Mouse (Mus musculus) adrenal gland, adult (tissue): ENCODE data around the gene Ndufa13.
A peak's percentile ranks its signal among the peaks of the same experiment; 100 is the strongest.

Source experiments
- DNase-seq, 2 experiments: peaks; one replicate each; pipeline ENCODE4 v3.0.0; 2022 to 2023; ENCODE audit warnings: low spot score in 1 of 2; ENCODE audit not compliant: inconsistent age in 2 of 2

Ndufa13 gene

DNA sequence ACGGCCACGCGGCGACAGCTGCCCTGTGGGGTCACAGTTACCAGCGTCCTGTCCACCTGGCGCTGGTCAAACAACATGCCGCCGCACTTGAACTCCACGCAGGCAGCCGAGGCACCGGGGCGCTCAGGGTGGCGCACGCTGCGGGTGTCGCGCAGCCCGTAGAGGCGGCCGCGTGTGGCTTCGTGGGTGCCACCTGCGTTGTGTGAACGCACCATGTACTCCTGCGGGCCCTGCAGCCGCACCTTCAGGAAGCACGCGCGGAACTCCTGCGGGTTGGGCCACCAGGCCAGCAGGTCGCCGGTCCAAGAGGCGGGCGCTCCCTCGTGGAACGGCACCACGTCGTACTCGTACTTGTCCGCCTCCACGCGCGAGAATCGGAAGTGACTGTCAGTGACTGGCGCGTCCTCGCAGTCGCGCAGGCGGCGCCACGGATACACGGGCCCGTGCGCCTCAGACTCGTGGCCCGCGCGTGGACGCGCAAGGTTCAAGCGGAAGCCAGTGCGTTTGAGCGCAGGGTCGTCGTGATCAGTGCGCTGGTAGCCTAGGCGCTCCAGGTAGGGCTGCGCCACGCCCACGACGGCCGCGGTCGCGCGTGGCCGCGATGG is 21.0 kb downstream of the Ndufa13 start:
- no peak for DNase-seq

DNA sequence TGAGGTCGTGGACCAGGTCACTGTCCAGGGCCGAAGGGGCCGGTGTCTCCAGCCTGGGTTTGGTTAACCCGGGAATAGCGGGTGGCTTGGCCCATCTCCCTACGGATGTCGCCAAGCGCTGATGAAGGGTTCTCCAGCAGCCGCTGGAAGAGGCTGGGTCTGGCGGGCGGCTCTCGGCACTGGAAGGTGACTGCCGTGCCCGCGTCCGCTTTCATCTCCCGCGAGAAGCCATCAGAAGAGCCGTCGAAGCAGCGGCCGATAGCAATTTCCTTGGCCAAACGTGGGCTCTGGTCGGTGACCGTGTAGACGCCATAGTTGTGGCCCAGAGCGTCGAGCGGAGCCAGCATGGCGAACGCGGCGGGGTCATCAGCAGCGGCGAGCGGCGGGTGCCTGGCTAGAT is 21.5 kb downstream of the Ndufa13 start:
- no peak for DNase-seq

- no peak for DNase-seq
Observed at GRCm38 (mm10) chr8:69879678-69880077, 22.7 kb downstream of the Ndufa13 start.

GRCm38 (mm10) chr8:69877992-69878391 is 24.4 kb downstream of the Ndufa13 start:
- DNase-seq = no peak

DNA sequence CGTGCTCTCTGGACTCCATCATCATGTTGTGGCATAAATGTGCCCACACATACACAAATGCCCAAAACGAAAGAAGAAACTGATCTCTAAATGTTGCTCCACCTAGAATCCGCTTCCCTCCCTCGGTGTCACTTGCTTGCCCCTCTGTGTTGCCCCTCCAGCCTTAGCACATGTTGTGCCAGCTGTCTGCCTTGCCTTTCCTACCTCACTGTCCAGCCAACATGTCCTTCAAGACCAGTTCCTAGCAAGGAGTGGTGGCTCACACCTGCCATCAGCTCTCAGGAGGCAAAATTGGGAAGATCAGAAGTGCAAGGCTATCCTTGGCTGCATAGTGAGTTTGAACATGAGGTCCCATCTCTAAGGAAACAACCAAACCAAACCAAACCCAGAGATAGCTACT is 25.0 kb downstream of the Ndufa13 start:
- DNase-seq = no peak

DNA sequence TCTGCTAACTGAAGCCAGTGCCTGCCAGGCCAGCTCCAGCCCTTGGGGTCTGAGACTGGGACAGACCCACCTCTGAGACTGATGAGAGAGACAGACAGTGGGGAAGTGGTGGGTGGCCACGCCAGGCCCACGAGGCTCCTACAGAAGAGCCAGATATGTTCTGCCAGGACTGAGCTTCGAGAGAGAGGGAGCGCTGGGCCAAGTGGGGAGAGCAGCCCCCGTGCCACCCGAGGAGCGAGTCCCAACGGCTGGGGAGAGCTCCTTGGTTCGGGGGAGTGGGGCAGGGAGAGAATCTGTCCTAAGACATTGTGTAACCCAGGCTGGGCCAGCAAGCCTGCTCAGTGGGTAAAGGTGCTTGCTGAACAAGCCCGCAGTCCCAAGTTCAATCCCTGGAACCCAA is 25.4 kb downstream of the Ndufa13 start:
- no peak for DNase-seq

GRCm38 (mm10) chr8:69876097-69876496 is 26.3 kb downstream of the Ndufa13 start:
- DNase-seq = no peak

DNA sequence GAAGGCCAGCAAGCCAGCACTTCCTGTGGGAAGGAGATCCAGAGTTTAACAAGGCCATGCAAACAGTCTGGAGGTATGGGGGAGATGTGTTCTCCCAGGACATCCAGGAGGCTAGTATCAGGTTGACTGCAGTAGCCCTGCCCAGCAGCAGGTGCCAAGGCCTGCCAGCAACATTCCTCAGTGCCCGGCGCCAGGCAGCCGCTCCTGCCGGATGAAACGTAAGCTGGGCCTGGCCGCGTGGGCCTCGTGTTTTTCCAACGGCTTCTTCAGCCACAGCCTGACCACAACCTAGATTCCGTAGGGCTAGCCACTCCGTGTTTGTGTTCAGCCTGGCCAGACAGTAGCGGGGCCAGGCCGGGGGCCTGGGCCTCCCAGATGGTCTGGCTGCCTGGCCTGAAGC is 27.7 kb downstream of the Ndufa13 start:
- no peak for DNase-seq

DNA sequence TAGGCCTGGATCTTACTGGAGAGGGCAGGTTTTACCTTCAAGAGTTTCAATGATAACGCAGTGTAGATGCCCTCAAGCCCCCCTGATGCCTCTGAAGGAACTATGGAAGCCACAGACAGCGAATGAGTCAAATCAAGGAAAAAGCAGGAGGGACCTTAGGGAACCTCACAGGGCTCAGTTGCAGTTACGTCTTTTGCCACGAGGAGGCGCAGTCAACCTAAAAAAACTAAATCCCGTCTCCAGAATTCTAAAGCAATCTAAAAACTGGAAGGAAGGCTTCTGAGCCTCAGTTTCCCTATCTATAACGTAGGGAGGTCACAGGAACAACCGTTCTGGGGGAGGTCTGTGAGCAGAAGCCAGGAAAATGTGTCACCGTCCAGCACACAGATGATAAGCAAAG is 28.2 kb downstream of the Ndufa13 start:
- DNase-seq = peak; percentile 48 to 90

DNA sequence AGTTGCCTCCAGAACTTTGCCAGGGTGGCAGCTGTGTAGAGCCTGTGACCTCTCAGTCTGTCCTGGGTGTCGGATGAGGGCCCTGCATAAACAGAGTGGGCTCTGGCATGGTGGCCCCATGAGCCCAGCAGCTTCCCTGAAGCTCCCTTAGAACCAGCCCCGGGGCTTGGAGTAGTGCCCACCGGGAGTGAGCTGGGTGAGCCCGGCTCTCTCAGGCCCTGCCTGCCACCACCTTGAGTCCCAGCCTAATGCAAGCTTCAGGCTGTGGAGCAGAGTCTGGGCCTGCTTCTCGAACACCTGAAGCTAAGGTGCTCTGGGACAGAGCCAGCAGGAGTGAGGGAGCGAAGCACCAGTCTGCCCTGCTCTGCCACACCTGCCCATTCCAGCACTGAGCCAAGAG is 31.5 kb downstream of the Ndufa13 start:
- no peak for DNase-seq

DNA sequence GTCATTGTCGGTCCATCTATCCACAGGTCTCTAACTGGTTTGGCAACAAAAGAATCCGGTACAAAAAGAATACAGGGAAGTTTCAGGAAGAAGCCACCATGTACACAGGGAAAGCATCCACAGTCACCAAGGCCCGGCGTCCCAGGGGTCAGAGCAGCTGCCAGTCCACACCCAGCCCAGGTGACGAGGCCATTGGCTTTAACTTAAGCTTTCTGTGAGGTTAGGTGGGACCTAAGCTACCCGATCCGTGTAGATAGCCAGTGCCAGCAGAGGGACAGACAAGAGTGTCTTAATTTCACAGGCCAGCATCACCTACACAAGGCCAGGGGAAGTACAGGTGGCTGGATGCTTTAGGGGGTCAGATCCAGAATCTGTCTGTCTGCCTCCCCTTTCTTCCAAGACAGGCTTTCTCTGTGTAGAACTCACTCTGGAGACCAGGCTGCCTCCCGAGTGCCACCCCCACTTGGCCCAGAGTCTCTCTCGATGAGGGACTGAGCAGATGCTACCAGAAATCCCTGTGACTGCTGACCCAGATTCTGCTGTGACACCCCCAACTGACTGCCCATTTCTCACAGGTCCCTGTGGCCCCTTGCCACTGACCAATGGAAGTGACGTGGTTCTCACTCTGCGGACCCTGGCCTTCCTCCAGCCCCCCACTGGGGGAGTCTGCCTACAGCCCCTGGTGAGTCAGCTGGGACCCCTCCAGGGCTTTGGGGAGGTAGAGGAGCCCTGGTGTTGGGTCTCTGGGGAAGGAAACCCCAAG is 32.2 kb downstream of the Ndufa13 start:
- DNase-seq = no peak

DNA sequence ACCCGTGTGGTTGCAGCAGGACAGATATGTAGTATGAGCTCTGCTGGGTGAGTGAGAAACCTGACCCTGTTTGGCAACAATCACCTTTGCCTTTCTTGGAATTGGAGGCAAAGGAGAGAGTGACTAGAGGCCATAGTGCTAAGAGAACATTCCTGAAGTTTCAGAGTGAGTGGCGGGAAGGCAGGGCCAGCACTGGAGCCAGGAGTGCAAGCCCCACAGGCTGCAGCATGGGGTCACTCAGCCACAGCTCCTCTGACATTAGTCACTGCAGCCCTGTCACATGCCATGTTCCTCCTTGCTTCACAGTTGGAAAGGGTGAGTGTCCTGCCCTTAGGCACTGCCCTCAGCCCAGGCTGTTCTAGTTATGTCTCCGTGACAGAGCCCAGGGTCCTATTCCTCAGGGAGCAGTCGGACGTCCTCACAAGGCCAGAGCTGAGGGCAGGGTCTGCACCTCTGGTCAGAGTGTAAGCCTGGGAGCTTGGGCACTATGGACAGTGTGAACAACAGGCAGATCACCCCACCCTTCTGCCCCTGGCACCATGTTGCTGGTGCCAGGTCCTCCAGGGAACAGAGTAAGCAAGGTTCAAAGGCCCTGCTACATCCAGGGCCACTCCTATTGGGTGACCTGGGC is 34.5 kb downstream of the Ndufa13 start:
- DNase-seq = peak in 1 of 2 experiments; percentile 58

DNA sequence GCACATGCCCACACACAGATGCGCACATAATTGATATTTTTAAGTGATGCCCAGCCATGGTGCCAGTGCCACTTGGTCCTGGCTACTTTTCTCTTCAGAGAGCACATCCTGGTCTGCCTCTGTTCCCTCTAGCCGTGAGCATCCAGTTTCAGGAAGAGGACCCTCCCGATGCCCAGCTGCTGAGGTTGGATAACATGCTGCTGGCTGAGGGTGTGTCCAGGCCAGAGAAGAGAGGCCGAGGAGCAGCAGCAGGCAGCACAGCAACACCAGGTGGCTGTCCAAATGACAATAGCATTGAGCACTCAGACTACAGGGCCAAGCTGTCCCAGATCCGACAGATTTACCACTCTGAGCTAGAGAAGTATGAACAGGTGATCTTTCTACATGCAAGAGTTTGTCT is 38.2 kb downstream of the Ndufa13 start:
- no peak for DNase-seq

DNA sequence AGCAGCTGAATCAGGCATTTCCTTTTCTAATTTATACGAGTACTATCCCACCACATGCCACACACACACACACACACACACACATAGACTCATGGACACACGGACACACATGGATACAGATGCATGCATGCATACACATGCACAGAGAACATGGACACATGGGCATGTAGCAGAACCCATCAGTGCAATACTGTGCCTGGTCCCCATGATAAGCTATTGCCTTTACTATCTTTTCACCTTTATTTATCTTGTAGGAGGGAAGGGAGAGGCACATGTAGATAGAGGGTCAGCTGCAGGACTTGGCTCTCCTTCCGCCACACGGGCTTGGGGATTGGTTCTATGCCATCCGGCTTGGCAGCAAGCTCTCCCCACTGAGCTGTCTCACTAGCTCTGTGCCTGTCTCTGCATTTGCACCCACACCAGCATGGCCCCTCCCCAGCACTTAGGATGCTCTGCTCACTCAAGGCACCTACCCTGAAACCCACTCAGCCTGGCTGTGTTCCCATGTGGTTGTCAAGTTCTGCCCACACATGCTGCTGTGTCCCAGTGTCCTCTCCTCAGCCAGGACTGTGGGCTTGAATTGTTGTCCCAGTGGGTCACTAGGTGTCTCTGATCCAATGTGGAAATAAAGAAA is 38.9 kb downstream of the Ndufa13 start:
- DNase-seq = no peak

DNA sequence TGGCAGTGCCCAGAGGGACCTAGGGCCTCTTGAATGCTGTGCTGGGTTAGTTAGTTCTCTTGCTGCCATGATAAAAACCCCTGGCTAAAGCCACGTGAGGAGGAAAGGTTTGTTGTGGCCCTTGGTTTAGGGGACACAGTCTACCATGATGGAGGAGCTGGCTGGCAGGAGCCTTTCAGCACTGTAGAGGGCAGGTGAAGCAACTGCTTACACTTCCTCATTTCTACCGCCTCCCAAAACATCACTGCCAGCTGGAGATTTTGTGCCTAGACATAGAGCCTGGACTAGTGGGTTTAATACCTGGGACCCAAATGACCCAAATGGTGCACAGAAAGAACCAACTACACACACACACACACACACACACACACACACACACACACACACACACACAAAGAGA is 41.1 kb downstream of the Ndufa13 start:
- no peak for DNase-seq

- DNase-seq = no peak
Observed at GRCm38 (mm10) chr8:69860807-69861206, 41.6 kb downstream of the Ndufa13 start.

DNA sequence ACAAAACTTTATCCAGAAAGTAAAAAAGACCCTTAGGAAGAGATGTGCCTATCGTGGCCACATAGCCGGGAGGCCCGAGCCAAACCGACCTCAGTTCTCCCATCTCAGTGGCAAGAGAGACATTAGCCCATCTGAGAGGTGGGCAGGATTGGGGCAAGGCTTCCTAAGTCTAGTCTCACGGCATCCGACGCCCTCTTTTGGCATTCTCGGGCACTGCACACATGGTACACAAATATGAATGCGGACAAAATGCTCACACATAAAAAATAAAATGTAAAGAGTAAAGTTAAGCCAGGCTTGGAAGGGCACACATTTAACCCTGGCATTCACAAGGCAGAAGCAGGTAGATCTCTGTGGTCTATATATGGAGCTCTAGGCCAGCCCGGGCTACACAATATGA is 48.5 kb downstream of the Ndufa13 start:
- no peak for DNase-seq

DNA sequence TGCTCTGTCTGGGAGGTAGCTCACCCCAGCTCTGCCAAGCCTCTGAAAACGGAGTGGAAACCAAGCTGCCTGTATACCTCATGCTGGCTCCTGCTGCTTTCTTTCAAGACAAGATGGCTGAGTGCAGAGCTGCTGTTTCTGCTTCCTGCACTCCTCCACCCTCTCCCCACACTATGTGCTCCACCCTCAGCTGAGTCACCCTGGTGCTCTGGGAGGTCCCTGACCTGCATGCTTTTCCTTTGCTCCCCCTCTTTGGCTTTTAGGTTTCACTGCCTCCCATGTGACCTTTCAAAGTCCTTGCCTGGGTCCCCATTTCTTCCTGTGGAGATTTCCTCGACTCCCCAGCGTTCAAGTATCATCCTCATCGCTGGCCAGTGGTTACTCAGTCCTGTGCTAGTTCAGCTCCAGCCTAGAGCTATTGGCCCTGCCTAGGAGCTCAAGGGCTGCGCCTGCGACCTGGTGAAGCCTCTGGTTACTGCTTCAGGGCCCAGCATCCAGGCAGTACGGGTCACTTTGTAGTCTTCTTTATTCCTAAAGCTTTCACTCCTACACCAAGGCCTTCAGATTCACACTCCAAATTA is 51.3 kb downstream of the Ndufa13 start:
- DNase-seq = peak; percentile 33 to 57

DNA sequence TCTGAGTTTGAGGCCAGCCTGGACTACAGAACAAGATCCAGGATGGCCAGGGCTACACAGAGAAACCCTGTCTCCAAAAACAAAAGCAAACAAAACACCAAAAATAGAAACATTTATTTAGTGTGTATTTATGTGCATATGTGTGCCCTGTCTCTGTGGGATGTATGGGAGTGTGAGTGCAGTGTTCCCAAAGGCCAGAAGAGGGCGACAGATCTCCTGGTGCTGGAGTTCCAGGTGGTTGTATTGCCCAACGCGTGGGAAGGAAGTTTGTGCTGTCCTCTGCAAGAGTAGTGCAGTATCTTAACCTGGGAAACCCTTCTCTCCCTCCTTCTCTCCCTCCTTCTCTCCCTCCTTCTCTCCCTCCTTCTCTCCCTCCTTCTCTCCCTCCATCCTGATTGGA is 52.5 kb downstream of the Ndufa13 start:
- no peak for DNase-seq

GRCm38 (mm10) chr8:69848951-69849350 is 53.4 kb downstream of the Ndufa13 start:
- DNase-seq = peak; percentile 64 to 82
